Mouse (Mus musculus) bone marrow macrophage, adult 2 months (primary cell): Measurements from ENCODE around the gene Rgp1.

Source experiments
- CTCF ChIP-seq: IDR thresholded peaks from 2 replicates; pipeline ENCODE4 v1.5.1; 2012; ENCODE audit warnings: low read depth, mild to moderate bottlenecking, low read length, moderate library complexity
- POLR2A ChIP-seq: IDR thresholded peaks from 2 replicates; pipeline ENCODE4 v1.6.1; 2012; ENCODE audit warnings: mild to moderate bottlenecking, low read depth, low read length, borderline replicate concordance

- TF ChIP-seq CTCF (no peak), POLR2A (no peak)
Measured at GRCm38 (mm10) chr4:43573561-43573960, 5.0 kb upstream of the Rgp1 start.
